Mouse (Mus musculus) embryonic fibroblast, embryonic 13.5 days (primary cell): ENCODE data around the gene Cnot10. TPM values are rescaled to one million over a fixed set of nuclear protein-coding genes. Genes with fewer than 3 reads are reported as not detected.

ENCODE experiments used
- H3K27ac ChIP-seq: 2 replicates; pipeline ENCODE4 v1.5.1; 2012; ENCODE audit warnings: low read length, control low read depth, inconsistent platforms; ENCODE audit not compliant: insufficient read depth
- H3K4me1 ChIP-seq: 2 replicates; pipeline ENCODE4 v1.6.1; 2011; ENCODE audit warnings: low read length; ENCODE audit not compliant: control insufficient read depth, insufficient read depth
- H3K4me3 ChIP-seq: 2 replicates; pipeline ENCODE4 v1.5.1; 2011; ENCODE audit warnings: mild to moderate bottlenecking, control low read depth, low read length; ENCODE audit not compliant: insufficient read depth
- CTCF ChIP-seq: IDR thresholded peaks from 2 replicates; pipeline ENCODE4 v1.5.1; 2011; ENCODE audit warnings: mild to moderate bottlenecking, control low read depth, low read length, moderate library complexity, borderline replicate concordance; ENCODE audit not compliant: insufficient read depth
- POLR2A ChIP-seq: IDR thresholded peaks from 2 replicates; pipeline ENCODE4 v1.6.1; 2011; ENCODE audit warnings: low read depth, mild to moderate bottlenecking, control low read depth, low read length, moderate library complexity
- polyA plus RNA-seq: library from polyadenylated mRNA; stranded (reverse); fragments of >200 nt; gene quantifications from 2 replicates; pipeline ENCODE4 v1.2.4, GENCODE M21; 2011; ENCODE audit warnings: low read depth; ENCODE audit not compliant: missing spikeins, insufficient read length

Gene Cnot10
- polyA plus RNA-seq, 1 experiment: 38.6 TPM

GRCm38 (mm10) chr9:114538996-114539563, 100.9 kb downstream of the Cnot10 start:
- no peak overlapping the region for H3K4me3 ChIP-seq
- no peak overlapping the region for H3K27ac ChIP-seq
- no peak for TF ChIP-seq POLR2A
- no peaks in the 10 kb centered on the region for H3K4me1 ChIP-seq

GRCm38 (mm10) chr9:114536628-114537027, 103.4 kb downstream of the Cnot10 start:
- H3K4me3 ChIP-seq: no peak overlapping the region
- TF ChIP-seq POLR2A (no peak), CTCF (no peak)
- H3K27ac ChIP-seq: no peak overlapping the region
- no peaks in the 10 kb centered on the region for H3K4me1 ChIP-seq

Other genes with a start within 250 kb of the Cnot10 start
- 241 and 277 TPM in 2 replicates for gene Crtap, start 249.5 kb downstream of the Cnot10 start, polyA plus RNA-seq
- gene Glb1, start 239.1 kb downstream of the Cnot10 start, polyA plus RNA-seq: 44.8 and 50.4 TPM in 2 replicates
- gene Tmppe, start 239.1 kb downstream of the Cnot10 start, polyA plus RNA-seq: 4.1 and 6.2 TPM in 2 replicates
- gene Ccr4, start 135.3 kb downstream of the Cnot10 start, polyA plus RNA-seq: not detected in 2 replicates
- not detected in 2 replicates for gene C130032M10Rik, start 124.5 kb downstream of the Cnot10 start, polyA plus RNA-seq
- 1.1 and 1.2 TPM in 2 replicates for gene Trim71, start 75.8 kb downstream of the Cnot10 start, polyA plus RNA-seq
- gene Dync1li1, start 48.6 kb upstream of the Cnot10 start, polyA plus RNA-seq: 58.0 and 58.5 TPM in 2 replicates
- 17.6 and 17.8 TPM in 2 replicates for gene Cmtm6, start 90.9 kb upstream of the Cnot10 start, polyA plus RNA-seq
- 95.8 and 105 TPM in 2 replicates for gene Cmtm7, start 141.7 kb upstream of the Cnot10 start, polyA plus RNA-seq
- 1.3 and 1.8 TPM in 2 replicates for gene Cmtm8, start 204.0 kb upstream of the Cnot10 start, polyA plus RNA-seq